Mouse (Mus musculus): ENCODE measurements around the gene Egln1. TPM values are rescaled to one million over a fixed set of nuclear protein-coding genes. Genes with fewer than 3 reads are reported as not detected.

Egln1 gene
- polyA plus RNA-seq, 1 experiment from 2014 or later = 10.1 TPM

Other genes starting within 250 kb of the Egln1 start
- gene Ttc13, start 227.3 kb downstream of the Egln1 start, polyA plus RNA-seq (2016; fragmentation: Nextera tagmentation; extraction: Ambion mirVana) = 45.5 and 51.9 TPM in 2 replicates
- 33.6 and 33.8 TPM in 2 replicates for gene Arv1, start 227.2 kb downstream of the Egln1 start, polyA plus RNA-seq (2016; fragmentation: Nextera tagmentation; extraction: Ambion mirVana)
- gene Fam89a, start 197.5 kb downstream of the Egln1 start, polyA plus RNA-seq (2016; fragmentation: Nextera tagmentation; extraction: Ambion mirVana) = 5.1 and 7.0 TPM in 2 replicates
- gene Trim67, start 156.2 kb downstream of the Egln1 start, polyA plus RNA-seq (2016; fragmentation: Nextera tagmentation; extraction: Ambion mirVana) = not detected in 2 replicates
- 133 and 142 TPM in 2 replicates for gene Gnpat, start 86.3 kb downstream of the Egln1 start, polyA plus RNA-seq (2016; fragmentation: Nextera tagmentation; extraction: Ambion mirVana)
- 71.0 and 82.9 TPM in 2 replicates for gene 2810004N23Rik, start 86.2 kb downstream of the Egln1 start, polyA plus RNA-seq (2016; fragmentation: Nextera tagmentation; extraction: Ambion mirVana)
- 8.7 and 9.2 TPM in 2 replicates for gene Exoc8, start 51.6 kb downstream of the Egln1 start, polyA plus RNA-seq (2016; fragmentation: Nextera tagmentation; extraction: Ambion mirVana)
- gene Sprtn, start 51.4 kb downstream of the Egln1 start, polyA plus RNA-seq (2016; fragmentation: Nextera tagmentation; extraction: Ambion mirVana) = 9.3 and 10.4 TPM in 2 replicates
- gene Tsnax, start 63.7 kb upstream of the Egln1 start, polyA plus RNA-seq (2016; fragmentation: Nextera tagmentation; extraction: Ambion mirVana) = 134 and 141 TPM in 2 replicates
- 1.3 and 1.5 TPM in 2 replicates for gene Disc1, start 104.9 kb upstream of the Egln1 start, polyA plus RNA-seq (2016; fragmentation: Nextera tagmentation; extraction: Ambion mirVana)

Measured in limb, embryonic 10.5 days (tissue).